Mouse (Mus musculus): ENCODE measurements at regions not wholly inside any gene's neighbourhood (a gene's known extent, or its start where the extent isn't known, plus 50 kb on each side); places are given as distances from the start of the nearest gene placed in this dataset.
A peak's percentile ranks its signal among the peaks of the same experiment; 100 is the strongest.

DNA sequence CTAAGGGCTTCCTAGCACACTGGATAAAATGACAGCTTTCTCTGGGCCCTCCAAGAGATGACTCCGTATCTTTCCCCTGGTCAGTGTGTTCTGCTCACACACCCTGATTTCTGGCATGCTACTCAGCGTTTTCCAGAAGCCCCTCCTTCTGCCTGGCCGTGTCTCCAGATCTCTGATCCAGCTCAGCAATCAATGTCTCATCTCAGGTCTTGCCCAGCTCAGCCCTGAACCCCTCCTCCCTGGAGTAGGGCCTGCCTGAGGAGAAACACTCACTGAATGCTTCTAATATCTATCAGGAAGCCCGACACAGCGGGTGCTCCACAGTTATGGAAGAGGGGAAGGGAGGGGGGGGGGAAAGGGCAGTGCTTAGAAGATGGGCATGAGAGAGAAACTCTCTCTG, 101.9 kb upstream of the 1700021F07Rik start:
- no peak for DNase-seq

DNA sequence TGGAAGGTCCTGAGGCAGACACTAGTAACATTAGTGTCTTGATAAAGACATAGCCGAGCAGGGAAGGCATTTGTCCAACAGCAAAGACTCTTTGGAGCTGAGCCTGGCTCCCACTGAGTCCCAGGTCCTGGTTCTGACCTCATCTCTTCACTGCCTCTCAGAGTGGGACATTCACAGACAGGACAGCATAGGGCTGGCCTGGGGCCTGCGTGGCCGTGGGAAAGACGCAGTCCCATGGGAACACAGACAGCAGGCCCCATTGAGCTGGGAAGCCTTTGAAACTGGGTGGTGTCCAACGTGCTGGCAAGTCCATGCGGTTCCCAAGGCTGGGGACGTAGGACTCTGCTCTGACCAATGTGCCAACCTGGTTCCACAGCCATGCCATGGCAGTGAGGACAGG, 97.5 kb upstream of the 1700021F07Rik start:
- no peak for DNase-seq

DNA sequence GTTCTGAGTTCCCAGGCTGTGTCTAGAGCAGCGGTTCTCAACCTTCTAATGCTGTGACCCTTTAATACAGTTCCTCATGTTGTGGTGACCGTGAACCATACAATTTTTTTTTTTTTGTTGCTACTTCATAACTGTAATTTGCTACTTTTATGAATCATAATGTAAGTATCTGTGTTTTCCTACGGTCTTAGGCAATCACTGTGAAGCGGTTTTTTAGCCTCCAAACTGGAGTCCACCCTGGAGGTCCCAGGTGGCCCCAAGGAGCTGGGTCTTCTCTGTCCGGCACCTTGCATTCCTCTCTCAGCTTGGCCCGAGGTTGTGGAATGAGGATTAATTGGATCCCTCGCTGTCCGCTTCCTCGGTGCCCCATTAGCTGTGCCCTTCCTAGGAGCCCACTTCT, 96.6 kb upstream of the 1700021F07Rik start:
- no peak for DNase-seq

DNA sequence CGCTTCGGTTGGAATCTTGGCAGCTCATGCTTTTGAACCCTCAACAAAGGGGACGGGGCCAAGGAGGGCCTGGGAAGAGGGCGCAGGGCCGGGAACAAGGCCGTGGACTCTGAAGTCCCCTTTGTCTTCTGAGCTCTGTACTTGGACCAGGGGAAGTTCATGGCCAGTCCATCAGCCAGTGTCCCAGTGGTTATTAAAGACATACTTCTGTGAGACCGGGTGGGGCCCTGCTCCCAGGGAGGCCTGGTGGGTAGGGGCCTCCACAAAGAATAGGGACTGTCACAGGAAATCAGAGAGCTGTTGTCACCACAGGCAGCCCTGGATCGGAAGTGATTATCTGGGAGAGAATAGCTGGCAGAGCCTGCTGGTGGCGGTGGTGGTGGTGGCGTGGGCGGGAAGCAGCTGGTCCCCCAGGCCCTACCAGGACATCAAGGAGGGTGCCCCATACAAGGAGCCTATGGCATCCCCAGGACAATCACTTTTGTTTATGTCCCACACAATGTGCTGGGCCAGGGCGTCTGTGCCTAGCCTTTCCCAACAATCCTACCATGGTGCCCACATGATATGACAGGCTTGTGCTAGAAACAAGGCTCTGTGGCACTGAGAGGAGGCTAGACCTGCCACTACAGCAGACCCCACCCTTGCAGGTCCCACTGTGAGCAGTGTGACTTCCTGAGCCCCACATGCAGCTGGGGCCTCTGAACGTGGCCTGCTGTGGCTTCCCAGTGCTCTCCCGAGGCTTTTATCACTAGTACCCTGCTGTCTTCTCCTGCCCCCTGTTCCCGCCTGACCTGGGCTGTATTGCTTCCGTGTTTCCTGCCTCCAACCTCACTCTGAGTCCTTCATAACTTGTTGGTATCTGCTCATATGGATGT, 96.0 kb upstream of the 1700021F07Rik start:
- no peak for DNase-seq

DNA sequence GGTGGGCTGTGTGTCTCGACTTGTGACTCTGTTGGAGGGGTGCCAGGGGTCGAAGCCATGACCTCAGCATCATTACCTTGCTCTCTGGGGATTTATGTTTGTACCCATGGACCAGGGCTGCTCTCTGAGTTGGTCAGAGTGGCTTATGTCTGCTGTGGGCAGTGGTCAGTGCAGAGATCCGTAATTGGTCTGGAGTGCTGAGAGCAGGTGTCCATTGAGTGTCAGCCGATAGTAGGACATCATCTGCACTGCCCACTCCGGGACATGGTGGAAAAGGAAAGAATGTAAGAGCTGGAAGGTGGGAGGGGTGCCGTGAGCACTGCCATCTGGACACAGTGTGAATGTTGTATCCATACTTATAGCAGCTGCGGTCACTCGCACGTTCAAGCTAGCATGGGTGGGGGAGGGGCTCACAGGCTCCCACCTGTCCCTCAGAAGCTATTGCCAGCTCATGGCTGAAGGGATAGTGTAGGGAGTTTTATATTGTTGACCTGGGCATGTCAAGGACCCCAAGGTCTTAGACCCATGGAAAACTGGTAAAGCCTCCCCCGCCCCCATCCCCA, 94.4 kb upstream of the 1700021F07Rik start:
- no peak for DNase-seq

DNA sequence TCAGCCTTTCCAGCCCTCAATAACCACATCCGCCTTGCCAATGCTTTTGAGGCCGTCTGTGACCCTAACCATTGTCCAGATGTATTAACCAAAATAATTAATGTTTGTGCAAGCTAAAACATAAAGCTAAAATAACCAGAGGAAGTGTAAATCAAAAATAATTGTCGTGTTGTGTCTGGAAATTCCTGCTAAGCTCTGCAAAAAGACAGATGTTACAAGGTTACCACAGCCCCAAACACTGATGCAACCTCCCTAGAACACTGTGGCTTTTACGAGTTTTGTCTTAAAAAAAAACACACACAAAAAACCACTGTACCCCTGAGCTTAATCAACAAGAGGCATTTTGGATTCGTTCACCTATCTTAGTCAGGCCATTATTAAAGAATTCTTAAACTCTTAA, 90.5 kb upstream of the 1700021F07Rik start:
- no peak for DNase-seq

DNA sequence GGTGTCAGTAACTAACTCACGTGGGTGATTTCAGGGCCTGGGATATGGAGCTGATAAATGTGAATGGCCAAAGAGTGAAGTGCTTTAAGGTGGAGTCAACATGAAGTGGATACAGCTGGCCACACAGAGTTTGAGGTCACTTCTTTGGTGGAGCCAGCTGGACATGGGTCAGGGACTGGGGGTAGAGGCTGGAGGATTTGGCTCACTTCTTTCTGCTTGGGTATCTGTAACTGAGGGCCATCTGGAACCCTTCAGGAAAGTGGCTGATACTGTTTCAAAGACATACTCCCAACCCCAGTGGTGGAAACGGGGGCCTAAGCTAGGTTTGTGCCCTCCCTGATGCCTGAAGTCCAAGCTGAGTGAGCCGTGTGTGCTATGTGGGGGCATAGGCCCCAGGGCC, 90.1 kb upstream of the 1700021F07Rik start:
- no peak for DNase-seq

DNA sequence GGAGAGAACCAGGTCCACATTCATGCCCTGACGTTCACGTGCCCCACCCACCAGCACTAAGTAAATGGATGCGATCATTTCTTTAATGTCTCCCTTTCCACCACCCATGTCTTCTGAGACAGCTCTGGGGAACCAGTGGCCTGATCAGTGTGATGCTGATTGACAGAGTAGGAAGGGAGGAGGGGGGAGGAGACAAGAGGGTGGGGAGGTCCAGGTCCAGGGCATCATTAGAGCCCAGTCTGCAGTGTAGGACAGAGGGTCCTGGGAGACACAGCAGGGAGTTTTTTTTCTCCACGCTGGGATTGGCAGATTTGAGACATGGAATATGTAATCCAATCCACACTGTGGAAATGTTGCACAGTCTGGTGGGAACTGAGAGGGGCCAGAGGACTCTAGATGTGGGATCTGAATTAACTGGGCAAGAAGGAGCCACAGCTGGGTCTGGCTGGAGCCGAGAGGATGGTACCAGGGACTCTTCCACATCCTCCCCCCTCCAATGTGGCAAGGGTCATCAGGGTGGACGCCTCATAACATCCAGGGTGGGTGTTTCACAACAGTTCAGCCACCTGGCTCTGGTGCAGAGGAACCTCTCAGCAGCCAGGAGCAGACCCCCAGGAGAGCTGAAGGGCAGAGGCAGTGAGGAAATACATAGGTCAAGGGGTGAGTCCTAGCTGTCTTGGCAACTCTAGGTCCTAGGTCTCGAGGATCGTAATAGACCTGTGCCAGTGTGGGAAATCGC, 89.3 kb upstream of the 1700021F07Rik start:
- no peak for DNase-seq

DNA sequence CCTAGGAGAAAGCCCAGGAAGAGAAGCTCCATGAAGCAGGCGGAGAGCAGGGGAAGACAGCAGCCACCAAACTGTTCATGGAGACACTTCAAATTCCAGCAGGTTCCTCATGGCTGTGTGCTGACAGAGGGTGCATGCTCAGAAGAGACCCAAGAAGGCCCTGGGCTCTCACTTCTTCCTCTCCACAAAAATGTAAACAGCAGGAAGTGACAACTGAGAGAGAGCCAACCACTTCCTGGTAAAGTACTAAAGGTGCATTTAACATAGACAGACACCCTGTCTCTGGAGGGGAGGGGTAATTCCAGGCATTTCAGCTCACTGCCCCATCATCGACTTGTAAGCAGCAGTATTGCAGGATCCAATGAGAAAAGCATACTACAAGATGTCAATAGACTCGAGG, 85.8 kb upstream of the 1700021F07Rik start:
- DNase-seq: peak in 1 of 2 experiments; percentile 20

DNA sequence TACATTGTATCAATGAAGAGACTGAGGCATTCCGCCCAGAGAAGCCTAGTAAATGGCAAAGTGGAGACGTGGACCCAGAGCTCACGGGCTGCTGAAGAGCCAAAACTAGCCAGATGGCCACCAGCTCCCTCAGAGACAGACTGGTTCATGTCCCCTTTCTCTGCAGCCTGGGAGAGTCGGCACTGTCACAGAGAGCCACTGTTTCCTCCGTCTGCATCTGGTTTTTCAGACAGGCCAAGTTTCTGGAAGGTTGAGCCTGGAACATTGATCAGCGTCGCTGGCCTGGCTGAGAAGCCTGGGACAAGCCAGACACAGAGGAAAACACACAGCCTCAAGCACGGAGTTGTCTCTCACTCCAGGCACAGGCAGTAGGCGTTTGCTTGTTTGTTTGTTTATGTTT, 83.4 kb upstream of the 1700021F07Rik start:
- no peak for DNase-seq

DNA sequence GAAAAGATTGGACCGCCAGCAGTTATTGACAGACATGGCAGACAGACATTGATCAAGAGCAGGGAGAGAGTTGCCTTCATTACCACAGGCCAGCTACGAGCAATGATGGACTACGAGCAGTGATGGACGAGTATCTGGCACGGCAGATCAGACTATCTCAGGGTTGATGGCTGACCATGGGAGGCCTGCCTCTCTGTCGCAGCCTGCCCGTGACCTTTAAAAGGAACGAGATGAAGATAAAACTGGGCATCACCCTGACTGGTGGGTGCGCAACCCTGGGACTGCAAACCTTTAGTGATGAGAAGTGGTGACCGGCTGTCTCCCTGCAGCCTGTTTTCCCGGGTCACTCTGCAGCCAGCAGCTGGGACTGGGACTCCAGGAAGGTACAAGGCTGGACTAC, 80.3 kb upstream of the 1700021F07Rik start:
- no peak for DNase-seq

DNA sequence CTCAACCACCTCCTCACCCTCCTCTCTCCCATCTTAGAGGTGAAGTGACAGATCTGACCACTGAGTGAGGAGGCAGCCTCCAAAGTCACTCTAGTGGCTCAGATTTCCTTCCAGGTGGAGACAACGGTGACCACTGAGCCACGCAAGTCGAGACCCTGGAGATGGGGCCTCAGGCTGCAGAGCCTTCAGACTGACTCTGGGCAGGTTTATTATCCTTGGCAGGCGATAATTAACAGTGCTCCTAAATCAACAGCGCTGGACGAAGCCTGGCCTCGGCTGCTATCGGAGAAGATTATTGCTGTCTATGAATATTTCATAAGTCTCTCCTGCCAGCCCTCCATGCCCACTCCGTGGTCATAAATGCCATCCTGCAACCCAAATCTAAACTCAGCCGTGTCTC, 79.1 kb upstream of the 1700021F07Rik start:
- DNase-seq: no peak

DNA sequence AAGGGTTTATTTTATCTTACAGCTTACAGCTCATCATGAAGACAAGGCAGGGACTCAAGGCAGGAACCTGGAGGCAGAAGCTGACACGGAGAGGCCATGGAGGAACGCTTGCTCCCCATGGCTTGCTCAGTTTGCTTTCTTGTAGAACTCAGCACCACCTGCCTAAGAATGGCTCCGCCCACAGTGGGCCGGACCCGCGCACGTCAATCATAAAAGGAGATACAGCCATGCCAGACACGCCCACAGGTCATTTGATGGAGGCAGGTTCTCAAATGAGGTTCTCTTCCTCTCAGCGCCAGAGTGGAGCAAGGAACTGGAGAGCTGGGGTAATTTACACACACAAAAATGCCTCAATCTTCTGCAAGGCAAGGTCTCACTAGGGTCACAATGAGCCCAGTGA, 78.0 kb upstream of the 1700021F07Rik start:
- no peak for DNase-seq

DNA sequence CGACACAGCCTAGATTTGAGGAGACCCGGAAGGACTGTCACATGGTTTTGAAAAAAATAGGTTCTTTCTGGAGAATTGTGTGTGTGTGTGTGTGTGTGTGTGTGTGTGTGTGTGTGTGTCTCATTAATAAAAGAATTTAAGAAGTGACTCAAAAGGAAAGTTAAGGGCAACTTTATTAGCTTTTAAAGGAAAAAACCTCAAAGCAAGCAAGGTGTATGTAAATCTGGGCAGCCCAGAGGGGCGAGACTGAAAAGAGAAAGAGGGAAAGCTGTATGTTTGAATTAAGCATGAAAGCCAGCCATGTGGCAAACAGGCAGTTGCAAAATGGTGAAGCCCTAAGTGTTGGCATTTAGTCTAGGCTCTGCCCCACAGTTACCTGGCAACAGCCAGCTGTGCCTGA, 77.3 kb upstream of the 1700021F07Rik start:
- no peak for DNase-seq

DNA sequence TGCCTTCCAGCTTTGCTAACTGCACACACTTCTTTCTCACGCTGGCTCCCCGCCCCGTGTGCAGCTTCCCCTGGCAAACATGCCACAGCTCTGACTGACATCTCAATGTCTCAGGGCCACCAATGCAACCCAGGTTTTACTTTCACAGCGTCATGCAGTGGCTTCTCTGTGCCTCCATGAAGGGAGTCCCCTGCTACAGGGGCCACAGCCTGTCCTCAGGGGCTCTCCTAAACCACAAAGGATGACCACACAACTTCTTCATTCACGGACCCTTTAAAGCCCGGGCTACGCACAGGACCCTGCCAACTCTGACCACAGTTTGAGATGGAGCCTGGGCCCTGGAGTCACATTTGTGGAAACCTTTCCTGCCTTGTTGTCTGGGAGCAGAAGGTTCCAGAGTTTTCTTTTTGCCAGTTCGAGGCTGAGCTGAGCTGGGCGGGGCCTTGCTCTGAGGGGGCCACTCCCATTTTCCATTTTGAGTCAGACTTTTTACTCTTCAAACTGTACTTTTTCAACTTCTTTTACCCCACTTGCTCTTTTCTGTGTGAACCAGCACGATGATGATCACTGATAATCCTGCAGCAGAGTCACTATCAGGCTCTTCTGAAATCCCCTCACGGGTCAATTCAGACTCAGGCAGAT, 73.7 kb upstream of the 1700021F07Rik start:
- no peak for DNase-seq

DNA sequence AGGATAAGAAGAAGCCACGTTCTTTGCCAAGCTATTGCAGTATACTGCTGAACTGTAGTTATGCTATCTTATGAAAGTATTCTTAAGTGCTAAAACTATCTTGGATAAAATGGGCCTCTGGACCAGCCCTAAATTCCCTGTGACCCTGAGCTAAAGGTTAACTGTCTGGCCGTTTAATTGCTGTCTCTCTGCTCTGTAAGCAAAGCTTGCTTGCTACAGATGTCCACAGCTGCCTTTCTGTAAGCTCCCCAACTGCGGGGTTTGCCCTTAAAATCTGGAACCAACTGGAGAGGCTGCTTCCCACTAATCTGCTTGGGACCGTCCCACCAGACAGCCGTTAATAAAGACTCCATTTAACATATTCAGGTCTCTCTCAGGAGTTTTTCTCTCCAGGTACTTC, 73.2 kb upstream of the 1700021F07Rik start:
- no peak for DNase-seq

DNA sequence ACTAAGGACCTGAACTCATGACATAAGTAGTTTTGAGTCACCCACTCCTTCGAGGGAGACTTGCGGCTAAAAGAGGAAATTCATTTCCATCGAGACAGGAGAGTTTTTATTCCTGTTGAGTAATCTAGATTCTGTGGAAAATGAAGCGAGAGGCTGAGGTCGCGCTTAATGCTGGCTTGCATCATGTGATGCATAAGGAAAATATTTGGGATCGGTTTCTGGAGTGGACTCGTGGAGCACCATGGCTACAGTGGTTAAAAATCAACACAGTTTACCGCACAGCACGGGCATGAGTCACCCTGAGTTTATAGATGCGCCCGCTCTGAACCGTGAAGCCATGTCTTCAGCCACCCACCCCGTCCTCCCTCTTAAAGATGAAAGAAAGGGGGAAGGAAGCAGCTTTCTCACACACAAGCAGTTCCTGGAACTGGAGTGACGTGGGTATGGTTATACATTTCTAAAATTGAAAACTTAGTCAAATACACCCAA, 70.3 kb upstream of the 1700021F07Rik start:
- peak in 1 of 2 experiments; percentile 42 for DNase-seq

DNA sequence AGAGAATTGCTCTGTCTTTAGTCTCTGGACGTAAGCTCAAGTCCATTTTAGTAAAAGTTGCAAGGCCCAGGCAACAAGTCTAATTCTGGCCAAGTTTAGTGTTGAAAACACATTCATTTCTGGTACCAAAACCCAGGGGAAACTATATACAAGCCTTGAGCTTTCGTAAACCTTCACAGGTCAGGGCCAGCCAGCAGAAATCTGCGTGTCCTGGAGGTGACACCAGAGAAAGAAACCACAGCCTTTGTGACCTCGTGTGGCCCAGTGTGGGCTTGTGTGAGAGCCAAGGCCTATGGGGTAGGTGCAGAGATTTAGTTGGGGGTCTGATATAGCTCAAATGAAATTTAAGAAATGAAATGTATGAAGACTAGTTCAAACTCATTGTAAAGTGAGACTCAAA, 69.6 kb upstream of the 1700021F07Rik start:
- peak in 1 of 2 experiments; percentile 3 for DNase-seq

DNA sequence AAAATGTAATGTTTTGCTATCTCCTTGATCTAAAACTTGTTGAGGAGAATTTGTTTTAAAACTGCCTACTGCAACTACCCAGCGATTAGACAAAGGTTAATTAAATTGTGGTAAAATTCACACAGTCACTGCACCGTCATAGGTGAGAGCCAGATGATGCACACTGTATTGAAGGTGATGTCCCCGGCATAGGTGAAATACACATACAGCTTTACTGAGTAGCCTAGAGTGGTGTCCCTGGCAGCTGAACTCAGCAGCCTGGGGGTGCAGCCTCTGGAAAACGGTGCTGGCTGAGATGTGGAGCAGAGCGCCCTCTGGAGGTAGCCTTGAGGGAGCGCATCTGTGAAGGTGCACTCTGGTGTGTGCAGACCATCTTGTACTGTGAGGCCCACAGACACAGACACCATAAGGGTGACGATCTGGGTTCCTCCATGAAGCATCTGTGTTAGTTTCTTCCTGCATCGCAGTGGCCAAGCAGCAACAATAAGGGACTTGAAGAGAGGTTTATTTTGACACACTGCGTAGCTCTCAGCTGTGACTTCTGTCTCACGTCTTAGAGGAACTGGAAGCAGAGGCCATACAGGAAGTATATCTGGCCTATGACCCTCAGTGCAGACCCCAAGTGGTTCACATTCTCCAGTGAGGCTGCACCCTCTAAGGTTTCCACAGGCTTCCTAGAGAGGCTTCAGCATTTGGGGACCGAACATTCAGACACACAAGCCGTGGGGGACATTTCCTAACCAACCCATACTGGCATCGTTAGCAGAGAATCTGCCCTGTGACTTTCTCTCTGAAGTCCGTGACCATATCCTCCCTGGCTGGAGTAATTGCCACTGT, 68.6 kb upstream of the 1700021F07Rik start:
- peak; percentile 30 to 47 for DNase-seq

DNA sequence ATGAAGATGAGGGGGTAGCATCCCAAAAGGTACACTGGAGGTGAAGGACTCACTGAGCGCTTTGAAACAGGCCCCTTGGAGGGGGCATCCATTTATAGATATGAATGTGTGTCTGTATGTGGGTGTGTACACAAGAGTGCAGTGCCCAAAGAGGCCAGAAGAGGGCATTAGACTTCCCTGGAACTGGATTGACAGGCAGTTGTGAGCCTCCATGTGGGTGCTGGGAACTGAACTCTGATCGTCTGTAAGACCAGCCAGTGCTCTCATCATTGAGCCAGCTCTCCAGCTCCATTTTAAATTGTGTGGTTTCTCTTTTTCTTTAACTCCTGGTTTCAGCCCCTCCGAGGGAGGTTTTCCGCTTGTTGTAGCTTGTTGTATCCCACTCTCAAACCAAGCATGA, 67.6 kb upstream of the 1700021F07Rik start:
- peak in 1 of 2 experiments; percentile 2 for DNase-seq

DNA sequence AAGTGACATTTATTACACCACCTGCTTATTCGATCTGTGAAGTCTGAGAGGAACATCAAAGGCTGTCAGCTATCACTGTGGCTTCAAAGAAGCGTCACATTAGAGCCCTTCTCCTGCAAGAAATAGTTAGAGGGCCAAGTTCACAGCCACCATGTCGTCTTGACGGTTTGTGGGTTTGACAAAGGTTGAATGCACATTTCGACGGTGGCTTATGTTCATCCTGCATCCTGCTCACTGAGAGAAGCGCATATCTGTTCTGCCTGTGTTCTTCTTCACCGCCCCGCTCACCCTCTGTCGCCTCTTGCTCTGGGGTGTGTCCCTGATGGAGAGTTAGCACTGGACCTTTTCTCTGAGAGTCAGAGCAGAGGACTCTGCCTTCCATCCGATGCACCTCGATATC, 67.2 kb upstream of the 1700021F07Rik start:
- peak in 1 of 2 experiments; percentile 11 for DNase-seq

DNA sequence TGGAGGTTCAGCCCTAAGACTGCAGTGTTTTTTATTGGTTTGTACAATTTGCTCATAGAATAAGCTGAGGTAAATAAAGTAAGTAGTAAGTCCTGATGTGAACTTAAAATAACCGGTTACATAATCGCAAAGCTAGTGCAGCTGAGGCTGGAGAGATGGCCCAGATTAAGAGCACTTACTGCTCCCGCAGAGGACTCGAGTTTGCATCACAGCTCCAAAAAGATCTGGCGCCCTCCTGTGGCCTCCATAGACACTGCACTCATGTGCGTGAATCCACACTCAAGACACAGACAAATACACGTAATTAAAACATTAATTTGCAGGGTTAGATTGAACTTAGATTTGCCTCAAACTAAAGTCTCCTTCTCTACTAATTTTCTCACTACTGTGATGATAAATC, 66.3 kb upstream of the 1700021F07Rik start:
- peak in 1 of 2 experiments; percentile 4 for DNase-seq
